Mouse (Mus musculus): ENCODE measurements around the gene Pigv. TPM values are rescaled to one million over a fixed set of nuclear protein-coding genes. Genes with fewer than 3 reads are reported as not detected.
"Not testable (repeated sequence)": the region's sequence is repeated elsewhere in the genome, so short reads cannot be mapped to it uniquely, and the experiment has no call there.

The Pigv gene
- polyA plus RNA-seq, 1 experiment = 7.3 TPM

DNA sequence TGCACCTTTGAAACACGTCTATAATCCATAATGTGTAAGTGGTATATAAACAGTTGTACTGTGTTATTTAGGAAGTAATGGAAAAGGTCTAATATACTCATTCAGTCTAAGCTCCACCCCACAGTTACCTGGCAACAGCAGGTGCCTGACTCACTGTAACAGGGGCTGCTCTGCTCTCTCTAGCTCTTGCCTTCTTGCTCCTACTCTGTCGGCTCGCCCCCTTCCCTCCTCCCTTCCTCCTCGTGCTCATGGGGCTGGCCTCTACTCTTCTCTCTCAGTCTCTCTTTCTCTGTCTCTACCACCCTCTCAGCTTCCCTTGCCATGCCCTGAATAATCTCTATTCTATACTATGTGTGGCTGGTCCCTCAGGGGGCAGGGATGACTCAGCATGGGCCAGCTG, 15.4 kb downstream of the Pigv start:
- H3K27me3 ChIP-seq (ENCODE audit: control insufficient read depth, insufficient read depth, insufficient read length) = no peaks in the 10 kb centered on the region

DNA sequence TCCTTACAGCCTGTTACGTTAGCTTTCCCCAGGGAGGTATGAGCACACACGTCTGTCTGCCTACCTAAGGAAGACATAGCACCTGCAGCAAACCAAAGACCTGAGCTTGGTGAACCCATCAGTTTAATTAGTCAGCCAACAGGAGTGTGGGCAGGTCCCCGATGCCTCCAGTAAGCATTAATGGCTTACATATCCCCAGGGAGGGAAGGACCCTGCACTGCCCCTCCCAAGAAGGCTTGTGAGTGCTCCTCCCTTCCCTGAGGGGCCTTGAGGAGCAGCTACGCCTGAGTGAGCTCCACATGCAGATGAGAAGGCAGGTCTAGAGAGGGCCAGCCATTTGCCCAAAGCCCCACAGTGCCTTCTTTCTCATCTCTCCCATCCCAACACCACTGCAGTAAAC, 16.2 kb downstream of the Pigv start:
- Histone ChIP-seq H3ac (ENCODE audit: control insufficient read depth, insufficient read length, low read depth) (no peak overlapping the region), H3K27me3 (ENCODE audit: control insufficient read depth, insufficient read depth, insufficient read length) (no peaks in the 10 kb centered on the region), H3K79me3 (ENCODE audit: low read depth) (no peaks in the 10 kb centered on the region), H3K4me3 (ENCODE audit: insufficient read depth, poor library complexity, severe bottlenecking) (no peak overlapping the region), H3K36me3 (ENCODE audit: control insufficient read depth, insufficient read depth) (no peaks in the 10 kb centered on the region), H3K79me2 (ENCODE audit: control insufficient read depth, insufficient read depth) (peaks cover 9% of the 10 kb centered on the region)
- TF ChIP-seq MAX (IDR thresholded peaks at IDR 0.05) (no peak), MYOG (IDR thresholded peaks at IDR 0.05; ENCODE audit: control insufficient read depth, extremely low read depth, insufficient read length) (no peak), CEBPB (IDR thresholded peaks at IDR 0.05; ENCODE audit: low read depth) (no peak), CTCF (IDR thresholded peaks at IDR 0.05; ENCODE audit: control insufficient read depth, insufficient read depth, insufficient read length) (no peak), MYOD1 (IDR thresholded peaks at IDR 0.05; ENCODE audit: control insufficient read depth, insufficient read length, low read depth) (no peak), USF1 (IDR thresholded peaks at IDR 0.05; ENCODE audit: low read depth) (no peak), FOSL1 (IDR thresholded peaks at IDR 0.05; ENCODE audit: insufficient read depth, low read length, poor library complexity, severe bottlenecking) (no peak)

More for the DNA sequence above, 15.4 kb downstream of the Pigv start:
- Histone ChIP-seq H3K79me2 (ENCODE audit: control insufficient read depth, insufficient read depth) (peaks cover 9% of the 10 kb centered on the region), H3K4me3 (ENCODE audit: insufficient read depth, poor library complexity, severe bottlenecking) (no peak overlapping the region), H3K79me3 (ENCODE audit: low read depth) (no peaks in the 10 kb centered on the region), H3K36me3 (ENCODE audit: control insufficient read depth, insufficient read depth) (no peaks in the 10 kb centered on the region), H3ac (ENCODE audit: control insufficient read depth, insufficient read length, low read depth) (no peak overlapping the region)
- TF ChIP-seq CEBPB (IDR thresholded peaks at IDR 0.05; ENCODE audit: low read depth) (no peak), MYOG (IDR thresholded peaks at IDR 0.05; ENCODE audit: control insufficient read depth, extremely low read depth, insufficient read length) (no peak), USF1 (IDR thresholded peaks at IDR 0.05; ENCODE audit: low read depth) (no peak), MYOD1 (IDR thresholded peaks at IDR 0.05; ENCODE audit: control insufficient read depth, insufficient read length, low read depth) (no peak), FOSL1 (IDR thresholded peaks at IDR 0.05; ENCODE audit: insufficient read depth, low read length, poor library complexity, severe bottlenecking) (no peak), CTCF (IDR thresholded peaks at IDR 0.05; ENCODE audit: control insufficient read depth, insufficient read depth, insufficient read length) (no peak), MAX (IDR thresholded peaks at IDR 0.05) (no peak)

DNA sequence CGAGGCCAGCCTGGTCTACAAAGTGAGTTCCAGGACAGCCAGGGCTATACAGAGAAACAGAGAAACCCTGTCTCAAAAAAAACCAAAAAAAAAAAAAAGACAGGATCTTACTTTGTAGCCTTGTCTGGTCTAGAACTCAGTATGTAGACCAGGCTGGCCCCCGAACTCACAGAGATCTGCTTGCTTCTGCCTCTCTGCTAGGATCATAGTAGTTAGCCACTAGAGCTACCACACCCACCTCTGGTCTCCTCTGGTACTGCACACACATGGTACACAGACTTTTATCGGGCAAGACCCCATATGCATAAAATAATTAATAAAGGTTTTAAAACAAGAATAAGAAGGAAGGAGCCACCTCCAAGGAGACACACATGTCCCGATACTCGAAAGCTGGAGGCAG, 18.4 kb downstream of the Pigv start:
- not testable (repeated sequence) for H3ac ChIP-seq (ENCODE audit: control insufficient read depth, insufficient read length, low read depth); H3K36me3 ChIP-seq (ENCODE audit: control insufficient read depth, insufficient read depth); H3K4me3 ChIP-seq (ENCODE audit: insufficient read depth, poor library complexity, severe bottlenecking); H3K79me3 ChIP-seq (ENCODE audit: low read depth); H3K79me2 ChIP-seq (ENCODE audit: control insufficient read depth, insufficient read depth); H3K27me3 ChIP-seq (ENCODE audit: control insufficient read depth, insufficient read depth, insufficient read length)

DNA sequence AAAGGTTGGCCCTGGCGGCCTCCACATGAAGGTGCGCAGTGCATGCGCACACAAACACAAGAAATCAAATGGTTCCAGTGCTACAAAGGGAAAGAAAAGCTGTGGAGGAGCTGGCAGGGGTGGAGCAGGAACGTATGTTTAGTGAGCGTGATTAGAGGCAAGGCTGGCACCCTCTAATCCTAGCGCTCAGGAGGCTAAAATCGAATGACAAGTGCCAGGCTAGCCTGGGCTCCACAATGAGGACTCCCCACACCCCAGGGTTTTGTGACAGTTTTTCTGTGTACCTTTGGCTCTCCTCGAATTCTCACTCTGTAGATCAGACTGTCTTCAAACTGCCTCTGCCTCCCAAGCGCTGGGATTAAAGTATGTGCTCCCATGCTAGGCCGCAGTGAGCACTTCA, 19.7 kb downstream of the Pigv start:
- no peaks in the 10 kb centered on the region for H3K79me3 ChIP-seq (ENCODE audit: low read depth)
- H3K27me3 ChIP-seq (ENCODE audit: control insufficient read depth, insufficient read depth, insufficient read length) = no peaks in the 10 kb centered on the region
- no peak for TF ChIP-seq FOSL1 (IDR thresholded peaks at IDR 0.05; ENCODE audit: insufficient read depth, low read length, poor library complexity, severe bottlenecking)
- no peak for TF ChIP-seq USF1 (IDR thresholded peaks at IDR 0.05; ENCODE audit: low read depth)
- TF ChIP-seq MYOD1 (IDR thresholded peaks at IDR 0.05; ENCODE audit: control insufficient read depth, insufficient read length, low read depth) = no peak
- TF ChIP-seq MYOG (IDR thresholded peaks at IDR 0.05; ENCODE audit: control insufficient read depth, extremely low read depth, insufficient read length) = no peak
- TF ChIP-seq MAX (IDR thresholded peaks at IDR 0.05) = no peak
- no peaks in the 10 kb centered on the region for H3K36me3 ChIP-seq (ENCODE audit: control insufficient read depth, insufficient read depth)
- no peaks in the 10 kb centered on the region for H3K79me2 ChIP-seq (ENCODE audit: control insufficient read depth, insufficient read depth)
- no peak overlapping the region for H3K4me3 ChIP-seq (ENCODE audit: insufficient read depth, poor library complexity, severe bottlenecking)
- H3ac ChIP-seq (ENCODE audit: control insufficient read depth, insufficient read length, low read depth) = no peak overlapping the region

DNA sequence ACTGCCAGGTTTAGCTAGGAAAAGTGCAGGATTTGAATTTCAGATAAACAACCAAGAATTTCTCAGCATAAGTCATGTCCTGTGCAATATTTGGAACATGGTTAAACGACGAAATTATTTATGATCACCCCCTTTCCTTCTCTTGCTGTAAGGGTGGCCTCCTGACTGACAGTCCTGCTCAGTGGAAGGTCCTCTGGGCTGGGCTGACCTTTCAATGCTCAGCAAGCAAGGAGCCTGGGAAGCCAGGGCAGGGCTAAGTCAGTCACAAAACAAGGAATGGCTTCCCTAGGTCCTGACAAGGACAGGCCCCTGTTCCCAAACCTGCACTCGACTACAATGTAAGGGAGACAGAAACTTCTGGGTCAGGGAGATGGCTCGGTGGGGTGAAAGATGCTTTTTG, 20.5 kb downstream of the Pigv start:
- no peaks in the 10 kb centered on the region for H3K27me3 ChIP-seq (ENCODE audit: control insufficient read depth, insufficient read depth, insufficient read length)

DNA sequence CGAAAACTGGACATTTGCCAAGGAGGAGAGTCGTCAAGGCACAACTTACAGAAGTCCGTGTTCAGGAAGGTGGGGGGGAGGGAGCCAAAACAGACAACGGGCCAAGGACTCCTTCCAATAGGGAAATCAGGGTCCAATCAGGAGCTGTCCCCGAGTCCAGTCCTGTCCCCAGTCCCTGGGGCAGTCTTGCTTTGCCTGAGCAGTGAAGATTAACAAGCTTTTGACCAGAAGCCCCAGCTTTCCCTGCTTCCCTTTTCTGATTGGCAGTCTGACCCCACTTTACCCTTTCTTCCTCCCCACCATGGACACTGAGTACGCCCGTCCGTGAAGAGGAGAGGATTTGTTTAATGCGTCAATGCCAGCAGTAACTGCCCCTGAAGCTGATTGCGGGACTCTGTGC, 21.0 kb downstream of the Pigv start:
- TF ChIP-seq FOSL1 (IDR thresholded peaks at IDR 0.05; ENCODE audit: insufficient read depth, low read length, poor library complexity, severe bottlenecking) (no peak), CEBPB (IDR thresholded peaks at IDR 0.05; ENCODE audit: low read depth) (no peak), MYOG (IDR thresholded peaks at IDR 0.05; ENCODE audit: control insufficient read depth, extremely low read depth, insufficient read length) (no peak), CTCF (IDR thresholded peaks at IDR 0.05; ENCODE audit: control insufficient read depth, insufficient read depth, insufficient read length) (no peak)
- no peaks in the 10 kb centered on the region for H3K79me3 ChIP-seq (ENCODE audit: low read depth)
- H3K36me3 ChIP-seq (ENCODE audit: control insufficient read depth, insufficient read depth) = no peaks in the 10 kb centered on the region
- no peaks in the 10 kb centered on the region for H3K27me3 ChIP-seq (ENCODE audit: control insufficient read depth, insufficient read depth, insufficient read length)
- no peak overlapping the region for H3ac ChIP-seq (ENCODE audit: control insufficient read depth, insufficient read length, low read depth)
- no peak overlapping the region for H3K4me3 ChIP-seq (ENCODE audit: insufficient read depth, poor library complexity, severe bottlenecking)
- H3K79me2 ChIP-seq (ENCODE audit: control insufficient read depth, insufficient read depth) = no peaks in the 10 kb centered on the region

More for the DNA sequence above, 20.5 kb downstream of the Pigv start:
- Histone ChIP-seq H3ac (ENCODE audit: control insufficient read depth, insufficient read length, low read depth) (no peak overlapping the region), H3K4me3 (ENCODE audit: insufficient read depth, poor library complexity, severe bottlenecking) (no peak overlapping the region), H3K79me3 (ENCODE audit: low read depth) (no peaks in the 10 kb centered on the region), H3K79me2 (ENCODE audit: control insufficient read depth, insufficient read depth) (no peaks in the 10 kb centered on the region), H3K36me3 (ENCODE audit: control insufficient read depth, insufficient read depth) (no peaks in the 10 kb centered on the region)
- TF ChIP-seq MAX (IDR thresholded peaks at IDR 0.05) = no peak
- TF ChIP-seq USF1 (IDR thresholded peaks at IDR 0.05; ENCODE audit: low read depth) = no peak
- no peak for TF ChIP-seq FOSL1 (IDR thresholded peaks at IDR 0.05; ENCODE audit: insufficient read depth, low read length, poor library complexity, severe bottlenecking)

Data from C2C12 (cell line).